Mouse (Mus musculus) midbrain, embryonic 15.5 days (tissue): ENCODE results near the gene Akap2. TPM values are rescaled to one million over a fixed set of nuclear protein-coding genes. Genes with fewer than 3 reads are reported as not detected.
A peak's percentile ranks its signal among the peaks of the same experiment; 100 is the strongest.

Source experiments
- ATAC-seq: fragments of 200-750 bp; cut with Nextera tagmentation; replicated peaks from 2 replicates; pipeline ENCODE4 v1.8.0; 2017; ENCODE audit warnings: moderate TSS enrichment
- H3K27ac ChIP-seq: fragments of 300-500 bp; sonication (generic); 2 replicates; pipeline ENCODE4 v1.5.1; 2015; ENCODE audit warnings: mild to moderate bottlenecking, inconsistent platforms
- H3K27me3 ChIP-seq: fragments of 300-500 bp; sonication (generic); replicated peaks from 2 replicates; pipeline ENCODE4 v1.6.1; 2015; ENCODE audit warnings: inconsistent platforms
- H3K36me3 ChIP-seq: fragments of 300-500 bp; sonication (generic); replicated peaks from 2 replicates; pipeline ENCODE4 v1.6.1; 2015; ENCODE audit warnings: inconsistent platforms
- H3K4me1 ChIP-seq: fragments of 300-500 bp; sonication (generic); 2 replicates; pipeline ENCODE4 v1.6.1; 2015; ENCODE audit warnings: inconsistent platforms
- H3K4me2 ChIP-seq: fragments of 300-500 bp; sonication (generic); 2 replicates; pipeline ENCODE4 v1.6.1; 2015; ENCODE audit warnings: inconsistent platforms, mild to moderate bottlenecking, moderate library complexity
- H3K4me3 ChIP-seq: fragments of 300-500 bp; sonication (generic); 2 replicates; pipeline ENCODE4 v1.5.1; 2015; ENCODE audit warnings: mild to moderate bottlenecking, inconsistent platforms
- H3K9ac ChIP-seq: fragments of 300-500 bp; sonication (generic); 2 replicates; pipeline ENCODE4 v1.6.1; 2015; ENCODE audit warnings: mild to moderate bottlenecking, inconsistent platforms
- H3K9me3 ChIP-seq: fragments of 300-500 bp; sonication (generic); 2 replicates; pipeline ENCODE4 v1.6.1; 2016; ENCODE audit warnings: inconsistent platforms
- WGBS: fragments of 180-500 bp; shearing (Covaris S2); methylation state at CpG from one replicate; pipeline ENCODE4 v1.1.7; 2015; ENCODE audit warnings: mixed read lengths; 5-methylcytosine and 5-hydroxymethylcytosine counted together
- polyA plus RNA-seq: library from polyadenylated mRNA; unstranded; fragments of >200 nt; fragmentation: Nextera tagmentation; extraction: Ambion mirVana; gene quantifications from 2 replicates; pipeline ENCODE4 v1.2.1, GENCODE M21; 2015

Akap2 gene
- polyA plus RNA-seq, 1 experiment from 2014 or later = 10.2 TPM

DNA sequence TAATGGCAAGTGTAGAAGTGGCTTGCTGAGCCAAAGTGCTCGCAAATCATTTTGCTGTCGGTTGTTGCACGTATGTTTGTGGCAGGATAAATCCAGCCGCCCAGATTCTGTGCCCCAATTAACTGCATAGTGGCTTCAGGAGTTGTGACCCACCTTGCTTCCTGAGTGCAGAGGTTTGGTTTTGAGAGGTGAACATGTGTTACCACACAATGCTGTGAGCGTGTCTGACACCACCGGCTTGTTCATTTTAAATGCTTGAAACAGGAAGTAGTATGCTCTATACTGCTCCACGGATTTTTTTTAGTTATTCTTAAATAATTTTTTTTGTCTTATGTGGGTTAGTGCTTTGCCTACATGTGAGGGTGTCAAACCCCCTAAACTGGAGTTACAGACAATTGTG, 114.9 kb downstream of the Akap2 start:
- Histone ChIP-seq H3K4me3 (no peak overlapping the region), H3K9me3 (no peaks in the 10 kb centered on the region), H3K4me2 (no peak overlapping the region), H3K36me3 (no peaks in the 10 kb centered on the region), H3K9ac (no peak overlapping the region), H3K27me3 (0 out of 2 replicates have a peak, but pooled peaks cover 2% of the 10 kb centered on the region), H3K4me1 (no peaks in the 10 kb centered on the region; the same call in 1 of the 2 replicates), H3K27ac (no peak overlapping the region)
- 64% methylated on average over 7 of the region's 7 CpGs for WGBS
- ATAC-seq = no peak

DNA sequence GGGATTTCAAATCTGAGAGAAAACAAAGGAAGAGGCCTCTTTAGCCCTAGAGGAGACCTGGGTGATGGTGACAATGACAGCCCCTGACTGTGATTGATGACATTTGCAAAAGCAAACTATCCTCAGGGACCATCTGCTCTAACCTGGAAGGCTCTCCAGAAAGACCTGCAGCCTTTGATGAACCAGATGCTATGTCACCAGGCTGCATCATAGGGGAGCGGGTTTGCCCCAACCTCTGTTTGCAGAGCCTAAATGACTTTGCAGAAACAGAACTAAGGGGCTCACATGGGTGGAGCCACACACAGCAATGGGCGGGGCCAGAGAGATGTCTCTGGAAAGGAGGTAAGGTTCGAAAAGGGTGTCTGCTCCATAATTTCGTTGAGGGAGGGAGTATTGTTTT, 115.6 kb downstream of the Akap2 start:
- no peak overlapping the region for H3K9ac ChIP-seq
- 78% methylated on average over 4 of the region's 4 CpGs for whole genome bisulfite sequencing
- no peak overlapping the region for H3K4me2 ChIP-seq
- 0 out of 2 replicates have a peak, but pooled peaks cover 2% of the 10 kb centered on the region for H3K27me3 ChIP-seq
- no peak overlapping the region for H3K4me3 ChIP-seq
- H3K9me3 ChIP-seq = no peaks in the 10 kb centered on the region
- ATAC-seq = no peak
- H3K4me1 ChIP-seq = no peaks in the 10 kb centered on the region; the same call in 1 of the 2 replicates
- H3K36me3 ChIP-seq = no peaks in the 10 kb centered on the region
- no peak overlapping the region for H3K27ac ChIP-seq

DNA sequence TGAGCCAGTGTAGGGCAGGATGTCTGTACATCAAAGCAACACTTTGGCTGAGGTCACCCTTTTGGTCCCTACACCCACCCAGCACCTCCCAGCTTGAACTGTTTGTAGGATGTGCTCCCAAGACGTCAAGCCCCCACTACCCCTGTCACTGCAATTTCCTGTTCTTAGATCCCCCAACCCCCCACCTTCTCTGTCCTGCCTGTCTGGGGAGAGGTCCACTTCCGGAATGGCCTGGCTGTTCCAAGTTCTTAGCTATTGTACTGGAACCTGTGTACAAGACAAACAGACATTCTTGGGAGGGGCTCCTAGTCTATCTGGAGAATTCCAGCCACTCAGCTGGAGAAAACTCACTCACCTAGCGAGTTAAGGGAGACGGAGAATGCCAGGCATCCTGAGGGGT, 116.7 kb downstream of the Akap2 start:
- 87% methylated on average over 4 of the region's 4 CpGs for WGBS
- no peaks in the 10 kb centered on the region for H3K36me3 ChIP-seq
- ATAC-seq = no peak

DNA sequence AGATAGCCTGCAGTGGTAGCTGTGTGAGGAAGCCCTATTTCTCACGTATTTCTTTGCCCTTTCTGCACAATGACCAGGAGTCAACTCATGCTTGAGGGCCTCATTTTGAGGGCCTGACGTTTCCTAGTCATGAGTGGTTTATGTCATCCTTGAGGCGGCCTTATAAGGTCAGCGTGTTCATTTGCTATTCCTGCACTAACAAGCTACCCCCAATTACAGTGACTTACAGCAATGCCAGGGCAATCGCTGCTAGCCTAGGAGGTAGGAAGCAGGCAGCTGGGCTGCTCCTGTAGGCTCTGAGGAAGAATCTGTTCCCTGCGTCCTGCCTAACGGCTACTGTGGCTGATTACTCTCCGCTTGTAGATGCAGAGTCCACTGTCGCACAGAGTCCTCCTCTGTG, 119.6 kb downstream of the Akap2 start:
- H3K4me1 ChIP-seq = no peaks in the 10 kb centered on the region; the same call in 1 of the 2 replicates
- no peak overlapping the region for H3K4me2 ChIP-seq
- H3K27me3 ChIP-seq = 0 out of 2 replicates have a peak, but pooled peaks cover 2% of the 10 kb centered on the region
- H3K9me3 ChIP-seq = no peaks in the 10 kb centered on the region
- 70% methylated on average over 9 of the region's 9 CpGs for WGBS
- H3K9ac ChIP-seq = no peak overlapping the region
- H3K36me3 ChIP-seq = no peaks in the 10 kb centered on the region
- ATAC-seq = no peak
- no peak overlapping the region for H3K27ac ChIP-seq
- no peak overlapping the region for H3K4me3 ChIP-seq

More for the DNA sequence above, 116.7 kb downstream of the Akap2 start:
- no peak overlapping the region for H3K27ac ChIP-seq
- no peaks in the 10 kb centered on the region for H3K9me3 ChIP-seq
- no peak overlapping the region for H3K4me3 ChIP-seq
- no peak overlapping the region for H3K9ac ChIP-seq
- H3K4me2 ChIP-seq = no peak overlapping the region
- 0 out of 2 replicates have a peak, but pooled peaks cover 2% of the 10 kb centered on the region for H3K27me3 ChIP-seq
- no peaks in the 10 kb centered on the region; the same call in 1 of the 2 replicates for H3K4me1 ChIP-seq

DNA sequence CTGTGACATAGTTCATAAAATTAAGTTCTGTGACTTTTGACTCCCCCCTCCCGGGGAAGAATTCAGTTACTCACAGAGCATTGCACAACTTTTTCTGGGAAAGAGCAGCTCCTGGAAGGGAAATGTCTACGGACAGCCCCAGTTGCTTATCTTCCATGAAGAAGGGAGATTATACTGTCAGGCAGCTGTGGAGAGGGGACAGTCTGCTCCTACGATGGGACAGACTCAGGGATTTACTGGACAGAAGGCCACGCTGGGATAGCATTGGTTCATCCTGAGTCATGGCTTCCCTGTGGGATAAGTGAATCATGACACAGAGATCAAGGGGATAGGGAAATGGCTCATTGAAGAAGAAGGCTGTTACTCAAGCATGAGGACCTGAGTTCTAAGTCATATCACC, 121.9 kb downstream of the Akap2 start:
- H3K9me3 ChIP-seq = no peaks in the 10 kb centered on the region
- H3K27me3 ChIP-seq = no peaks in the 10 kb centered on the region
- no peaks in the 10 kb centered on the region for H3K4me1 ChIP-seq
- no peak overlapping the region for H3K4me2 ChIP-seq
- no peak for ATAC-seq
- no peaks in the 10 kb centered on the region for H3K36me3 ChIP-seq
- no peak overlapping the region for H3K9ac ChIP-seq
- H3K27ac ChIP-seq = no peak overlapping the region
- H3K4me3 ChIP-seq = no peak overlapping the region
- WGBS = 68% methylated on average over 4 of the region's 4 CpGs

DNA sequence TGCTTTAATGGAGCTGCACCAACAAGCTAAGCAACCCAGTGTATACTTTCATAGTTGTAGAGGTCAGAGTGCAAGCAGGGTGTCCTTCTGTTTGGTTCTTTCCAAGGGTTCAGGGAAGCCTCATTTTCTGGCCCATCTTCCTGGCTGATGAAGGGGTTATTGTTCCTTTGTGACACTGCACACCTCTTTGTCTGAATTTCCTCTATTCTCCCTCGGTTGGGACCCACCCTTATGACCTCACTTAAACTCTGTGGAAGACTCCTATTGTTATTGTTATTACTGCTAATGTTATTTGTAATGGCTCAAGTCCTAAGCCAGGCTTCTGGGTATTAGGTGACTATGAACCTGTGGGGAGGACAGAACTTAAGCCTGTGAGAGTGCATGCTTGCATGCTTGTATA, 124.5 kb downstream of the Akap2 start:
- H3K4me3 ChIP-seq = no peak overlapping the region
- no peak overlapping the region for H3K4me2 ChIP-seq
- H3K4me1 ChIP-seq = peaks cover 15% of the 10 kb centered on the region
- 18% methylated on average over 1 of the region's 1 CpGs for WGBS
- H3K36me3 ChIP-seq = no peaks in the 10 kb centered on the region
- H3K27me3 ChIP-seq = no peaks in the 10 kb centered on the region
- ATAC-seq = no peak
- no peaks in the 10 kb centered on the region for H3K9me3 ChIP-seq
- no peak overlapping the region for H3K27ac ChIP-seq
- H3K9ac ChIP-seq = no peak overlapping the region

DNA sequence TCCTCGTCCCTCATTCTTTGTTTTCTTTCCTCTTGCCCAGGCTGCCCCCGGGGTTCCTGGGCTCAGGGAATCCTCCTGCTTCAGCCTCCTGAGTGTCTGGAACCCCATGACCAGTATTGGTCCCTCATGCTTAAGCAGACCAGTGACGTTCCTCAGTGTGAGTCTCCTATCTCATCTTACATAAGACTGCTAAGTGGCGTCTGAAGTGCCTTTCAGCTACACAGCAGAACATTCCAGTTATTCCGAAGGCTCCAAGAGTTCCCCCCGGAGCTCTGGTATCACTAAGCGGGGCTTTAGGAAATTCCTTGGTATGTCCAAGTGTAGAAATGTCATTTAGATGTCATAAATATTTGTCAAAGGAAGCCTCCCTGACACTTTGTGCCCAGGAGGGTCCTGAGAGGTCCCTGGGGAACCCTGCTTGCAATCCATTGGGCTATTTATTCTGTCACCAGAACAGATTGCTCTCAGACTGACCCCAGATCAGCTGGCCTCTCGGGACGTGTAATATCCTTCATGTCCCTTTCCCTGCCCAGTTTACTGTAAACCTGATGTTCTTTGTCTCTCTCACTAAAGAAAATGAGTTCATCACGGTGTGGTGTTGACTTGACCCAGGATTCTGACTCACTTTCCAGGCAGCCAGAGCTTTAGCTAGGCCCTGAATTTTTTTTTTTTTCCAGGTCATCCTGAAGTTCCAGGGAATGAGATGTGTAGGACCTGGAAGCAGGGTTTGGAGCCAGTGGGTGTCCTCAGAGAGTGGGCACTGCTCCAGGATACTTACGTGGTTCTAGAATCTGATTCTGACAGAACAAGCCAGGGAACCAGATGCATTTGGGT, 125.2 kb downstream of the Akap2 start:
- no peaks in the 10 kb centered on the region for H3K36me3 ChIP-seq
- H3K27me3 ChIP-seq = no peaks in the 10 kb centered on the region
- no peak overlapping the region for H3K4me3 ChIP-seq
- no peak overlapping the region for H3K9ac ChIP-seq
- 87% methylated on average over 11 of the region's 11 CpGs for WGBS
- no peak overlapping the region for H3K27ac ChIP-seq
- H3K4me2 ChIP-seq = no peak overlapping the region
- H3K9me3 ChIP-seq = no peaks in the 10 kb centered on the region
- peaks cover 15% of the 10 kb centered on the region for H3K4me1 ChIP-seq
- ATAC-seq = no peak

DNA sequence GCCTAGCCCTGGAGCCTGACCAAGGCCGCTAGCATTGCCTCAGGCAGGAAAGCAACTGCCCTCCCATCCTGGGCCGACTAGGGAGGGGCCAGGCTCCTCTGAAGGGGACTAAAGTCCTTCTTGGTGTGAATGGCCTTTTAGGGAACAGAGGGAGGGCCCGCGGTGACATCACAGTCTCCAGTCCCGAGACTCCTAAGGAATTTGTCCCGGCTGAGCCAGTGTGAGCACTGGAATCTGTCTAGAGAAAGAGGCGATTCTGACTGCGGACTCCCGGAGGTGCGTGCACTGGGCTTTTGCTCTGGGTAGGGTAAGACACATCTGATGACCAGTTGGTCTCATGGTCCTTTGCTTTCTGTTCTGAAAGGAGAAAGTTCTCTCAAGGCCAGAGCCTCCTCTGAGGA, 127.6 kb downstream of the Akap2 start:
- H3K9me3 ChIP-seq = no peaks in the 10 kb centered on the region
- 3% methylated on average over 10 of the region's 10 CpGs for WGBS
- no peaks in the 10 kb centered on the region for H3K36me3 ChIP-seq
- ATAC-seq = peak; percentile 58
- H3K4me2 ChIP-seq = peak overlapping the region; percentile 26
- H3K4me1 ChIP-seq = peaks cover 15% of the 10 kb centered on the region
- peak overlapping the region; percentile 55 for H3K27ac ChIP-seq
- peak overlapping the region; percentile 4; the same call in 1 of the 2 replicates for H3K4me3 ChIP-seq
- 0 out of 2 replicates have a peak overlapping the region, but pooled peaks have one; percentile 3 for H3K9ac ChIP-seq
- no peaks in the 10 kb centered on the region for H3K27me3 ChIP-seq

DNA sequence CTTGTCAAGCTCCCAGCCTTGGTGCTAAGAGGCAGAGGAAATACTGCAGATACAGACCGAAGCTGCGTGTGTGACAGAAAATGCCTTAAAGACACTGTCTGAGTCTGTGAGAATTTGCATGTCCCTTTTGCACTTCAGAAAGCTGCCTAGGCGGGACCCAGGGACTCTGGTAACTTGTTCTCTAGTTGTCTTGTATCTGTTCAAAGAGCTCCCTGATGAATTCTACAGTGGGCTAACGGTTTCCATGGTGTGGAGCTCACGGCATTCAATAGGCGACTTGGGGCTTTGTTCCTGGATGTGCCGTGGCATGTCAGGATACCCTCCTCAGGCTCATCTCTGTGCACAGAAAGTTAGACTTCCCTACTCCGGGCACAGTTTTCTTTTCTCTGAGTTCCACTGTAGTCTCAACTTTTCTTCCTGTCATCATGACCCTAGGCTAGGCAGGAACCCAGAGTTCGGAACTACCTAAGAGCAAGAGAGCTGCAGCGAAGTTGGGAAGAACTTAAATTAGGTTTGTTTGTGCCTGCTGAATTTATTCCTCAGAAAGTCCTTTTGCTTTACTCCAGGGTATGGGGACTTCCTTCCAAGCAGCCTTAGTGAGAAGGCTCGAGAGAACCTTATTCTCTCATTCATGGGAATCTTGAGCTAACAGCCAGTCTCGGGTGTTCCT, 128.2 kb downstream of the Akap2 start:
- no peaks in the 10 kb centered on the region for H3K36me3 ChIP-seq
- H3K4me2 ChIP-seq = peak overlapping the region; percentile 26; the same call in 1 of the 2 replicates
- no peak for ATAC-seq
- H3K4me1 ChIP-seq = peaks cover 15% of the 10 kb centered on the region
- 16% methylated on average over 12 of the region's 12 CpGs for WGBS
- peak overlapping the region; percentile 4 for H3K4me3 ChIP-seq
- peak overlapping the region; percentile 55 for H3K27ac ChIP-seq
- H3K9me3 ChIP-seq = no peaks in the 10 kb centered on the region
- H3K9ac ChIP-seq = no peak overlapping the region
- no peaks in the 10 kb centered on the region for H3K27me3 ChIP-seq

DNA sequence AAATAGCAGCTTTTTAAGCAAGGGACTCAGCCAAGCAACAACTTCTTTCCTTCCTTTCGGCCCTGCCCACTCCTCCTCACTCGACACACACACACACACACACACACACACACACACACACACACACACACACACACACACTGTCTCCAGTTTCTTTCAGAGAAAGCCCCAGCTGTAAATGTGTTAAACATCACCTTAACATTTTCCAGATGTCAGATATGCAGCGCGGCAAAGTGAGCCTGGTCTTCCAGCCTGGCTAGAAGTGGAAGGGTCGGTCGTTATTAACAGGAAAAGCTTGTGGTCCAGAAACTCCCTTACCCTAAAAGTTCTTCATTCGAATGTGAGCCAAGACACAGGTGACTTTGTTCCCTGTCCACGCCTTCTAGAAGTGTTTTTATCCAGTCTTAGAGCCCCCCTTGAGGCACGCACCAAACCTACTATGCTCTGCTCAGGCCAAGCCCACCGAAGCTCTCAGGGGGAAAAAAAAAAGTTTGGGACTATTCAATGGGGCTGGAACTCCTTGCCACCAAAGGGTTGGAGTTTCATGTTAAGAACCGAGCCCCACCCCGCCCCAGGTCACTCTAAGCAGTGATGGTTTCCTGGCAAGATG, 129.0 kb downstream of the Akap2 start:
- H3K36me3 ChIP-seq = no peaks in the 10 kb centered on the region
- H3K27ac ChIP-seq = peak overlapping the region; percentile 55
- ATAC-seq = no peak
- no peak overlapping the region for H3K9ac ChIP-seq
- no peaks in the 10 kb centered on the region for H3K9me3 ChIP-seq
- H3K4me1 ChIP-seq = peaks cover 15% of the 10 kb centered on the region
- no peak overlapping the region for H3K4me3 ChIP-seq
- 56% methylated on average over 12 of the region's 12 CpGs for WGBS
- H3K4me2 ChIP-seq = peak overlapping the region; percentile 14; the same call in 1 of the 2 replicates
- H3K27me3 ChIP-seq = no peaks in the 10 kb centered on the region

DNA sequence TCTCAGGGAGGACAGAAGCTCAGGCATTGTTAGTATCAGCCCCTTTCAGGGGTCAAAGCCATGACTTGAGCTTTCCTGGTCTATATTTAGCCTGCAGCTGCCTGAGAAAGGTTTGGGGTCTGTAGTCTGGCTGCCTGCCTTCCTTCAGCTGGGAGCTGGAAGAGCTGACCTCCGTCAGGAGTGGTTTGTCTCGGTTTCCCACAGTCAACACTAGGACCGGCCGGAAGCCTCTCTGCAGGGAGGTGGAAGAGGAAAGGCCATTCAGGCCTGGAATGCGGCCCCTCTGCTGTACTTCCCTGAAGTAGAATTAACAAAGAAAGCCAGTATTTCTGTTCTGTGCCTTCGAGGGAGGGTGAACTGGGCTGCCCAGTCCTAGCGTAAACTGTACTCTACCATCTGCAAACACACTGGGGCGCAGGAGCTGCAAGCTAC, 129.6 kb downstream of the Akap2 start:
- no peak for ATAC-seq
- Histone ChIP-seq H3K4me2 (no peak overlapping the region), H3K27ac (no peak overlapping the region), H3K4me1 (peaks cover 18% of the 10 kb centered on the region), H3K36me3 (no peaks in the 10 kb centered on the region), H3K9me3 (no peaks in the 10 kb centered on the region), H3K27me3 (no peaks in the 10 kb centered on the region), H3K4me3 (no peak overlapping the region), H3K9ac (no peak overlapping the region)
- 31% methylated on average over 8 of the region's 8 CpGs for WGBS

DNA sequence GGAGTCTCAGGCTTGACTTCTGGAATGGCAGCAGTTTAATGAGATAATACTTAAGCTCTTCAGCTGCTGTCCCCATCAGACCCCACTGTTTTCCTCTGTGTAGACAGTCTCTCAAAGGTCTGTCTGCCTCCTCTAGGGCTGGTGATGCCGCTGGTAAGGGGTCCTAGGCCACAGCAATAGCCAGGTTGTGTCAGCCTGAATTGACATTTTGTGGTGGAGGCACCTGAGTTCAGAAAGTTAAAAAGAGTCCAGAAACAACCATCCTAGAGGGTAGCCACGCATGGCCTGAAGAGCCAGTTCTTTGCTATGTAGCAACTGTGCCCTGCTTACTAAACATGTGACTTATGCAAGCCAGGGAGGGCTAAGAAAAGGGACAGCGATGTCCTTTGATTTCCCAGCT, 130.2 kb downstream of the Akap2 start:
- no peak overlapping the region for H3K4me2 ChIP-seq
- H3K4me3 ChIP-seq = no peak overlapping the region
- ATAC-seq = no peak
- H3K27me3 ChIP-seq = no peaks in the 10 kb centered on the region
- no peaks in the 10 kb centered on the region for H3K9me3 ChIP-seq
- H3K36me3 ChIP-seq = no peaks in the 10 kb centered on the region
- no peak overlapping the region for H3K9ac ChIP-seq
- no peak overlapping the region for H3K27ac ChIP-seq
- H3K4me1 ChIP-seq = peaks cover 18% of the 10 kb centered on the region
- WGBS = 90% methylated on average over 3 of the region's 3 CpGs
